Mouse (Mus musculus): ENCODE measurements at regions not wholly inside any gene's neighbourhood (a gene's known extent, or its start where the extent isn't known, plus 50 kb on each side); places are given as distances from the start of the nearest gene placed in this dataset.
"Not testable (repeated sequence)": the region's sequence is repeated elsewhere in the genome, so short reads cannot be mapped to it uniquely, and the experiment has no call there.

DNA sequence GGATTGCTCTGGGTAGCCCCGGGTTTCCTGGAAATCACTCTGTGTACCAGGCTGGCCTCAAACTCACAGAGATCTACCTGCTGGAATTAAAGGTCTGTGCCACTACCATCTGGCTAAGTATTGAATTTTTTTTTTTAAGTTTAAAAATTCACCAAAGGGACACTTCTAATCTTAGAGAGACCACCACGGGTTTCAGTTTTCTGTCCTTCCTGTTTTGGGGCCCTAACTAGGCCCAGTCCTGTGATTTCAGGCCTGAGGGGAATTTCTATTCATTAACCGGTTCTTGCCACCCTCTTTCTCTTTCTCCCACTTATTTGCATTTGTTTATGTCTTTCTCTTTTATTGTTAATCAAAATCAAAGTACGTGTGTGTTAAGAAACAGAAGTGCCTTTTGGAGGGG, 122.1 kb upstream of the Cdk6 start:
- Histone ChIP-seq H3K9ac (ENCODE audit: low read depth, low read length) (no peak overlapping the region), H3K27ac (replicated peaks; ENCODE audit: insufficient read depth, low read depth, low read length) (no peak overlapping the region), H3K4me1 (ENCODE audit: control insufficient read depth, insufficient read depth, low read length) (no peaks in the 10 kb centered on the region), H3K27me3 (ENCODE audit: control insufficient read depth, insufficient read depth, low read length) (no peaks in the 10 kb centered on the region), H3K36me3 (ENCODE audit: control insufficient read depth, insufficient read depth, low read length) (no peaks in the 10 kb centered on the region), H3K4me3 (ENCODE audit: insufficient read depth, low read depth, low read length) (no peak overlapping the region), H3K79me2 (ENCODE audit: control insufficient read depth, insufficient read depth, low read length) (no peaks in the 10 kb centered on the region)
- WGBS, result 60% methylated on average over 4 of the region's 4 CpGs
- no peak for DNase-seq (ENCODE audit: extremely low read depth, low read depth, low spot score)
- TF ChIP-seq CTCF (IDR thresholded peaks at IDR 0.05; ENCODE audit: low read depth, low read length) (no peak), POLR2A (IDR thresholded peaks at IDR 0.05; ENCODE audit: extremely low read depth, insufficient read depth, low read length) (no peak)

DNA sequence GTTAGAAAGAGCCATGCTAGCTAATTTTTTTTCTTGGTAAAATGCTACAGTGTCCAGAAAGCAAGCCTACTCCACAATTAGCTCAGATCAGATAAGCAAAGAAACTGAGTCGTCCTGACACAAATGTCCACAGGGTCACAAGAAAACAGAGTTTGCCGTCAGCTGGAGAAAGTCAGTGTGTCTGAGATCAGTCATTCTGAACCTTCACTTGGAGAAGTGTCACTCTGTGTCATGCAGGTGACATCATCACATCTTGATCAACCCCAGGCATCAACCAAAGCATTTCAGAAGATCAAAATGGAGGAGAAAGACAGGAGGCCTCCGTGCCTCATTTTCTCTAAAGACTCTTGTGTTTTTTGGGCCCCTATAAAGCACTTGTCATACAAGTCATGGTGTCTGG, 121.5 kb upstream of the Cdk6 start:
- no peaks in the 10 kb centered on the region for H3K27me3 ChIP-seq (ENCODE audit: control insufficient read depth, insufficient read depth, low read length)
- WGBS, result 78% methylated on average over 3 of the region's 3 CpGs
- H3K4me3 ChIP-seq (ENCODE audit: insufficient read depth, low read depth, low read length), result no peak overlapping the region
- H3K79me2 ChIP-seq (ENCODE audit: control insufficient read depth, insufficient read depth, low read length), result no peaks in the 10 kb centered on the region
- H3K36me3 ChIP-seq (ENCODE audit: control insufficient read depth, insufficient read depth, low read length), result no peaks in the 10 kb centered on the region
- no peak overlapping the region for H3K9ac ChIP-seq (ENCODE audit: low read depth, low read length)
- no peak overlapping the region for H3K27ac ChIP-seq (replicated peaks; ENCODE audit: insufficient read depth, low read depth, low read length)
- no peaks in the 10 kb centered on the region for H3K4me1 ChIP-seq (ENCODE audit: control insufficient read depth, insufficient read depth, low read length)
- TF ChIP-seq POLR2A (IDR thresholded peaks at IDR 0.05; ENCODE audit: extremely low read depth, insufficient read depth, low read length) (no peak), CTCF (IDR thresholded peaks at IDR 0.05; ENCODE audit: low read depth, low read length) (no peak)
- DNase-seq (ENCODE audit: extremely low read depth, low read depth, low spot score), result no peak

DNA sequence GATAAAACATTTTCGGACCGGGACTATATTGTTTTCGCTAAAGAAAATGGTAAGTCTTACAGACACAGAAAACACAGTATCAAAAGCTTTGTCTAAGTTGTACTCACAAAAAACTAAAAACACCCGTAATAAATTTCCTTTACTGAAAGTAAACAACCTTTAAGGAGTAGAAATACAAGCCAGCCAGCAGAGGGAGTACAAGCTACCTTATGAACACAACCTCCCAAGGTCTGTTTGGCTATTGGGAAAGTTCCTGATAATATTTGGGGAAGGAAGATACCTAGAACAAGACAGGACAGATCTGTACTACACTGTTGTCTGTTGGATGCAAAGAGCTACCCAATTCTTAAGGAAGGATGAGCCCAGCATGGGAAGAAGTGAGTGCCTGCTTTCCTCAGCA, 117.5 kb upstream of the Cdk6 start:
- not testable (repeated sequence) for H3K79me2 ChIP-seq (ENCODE audit: control insufficient read depth, insufficient read depth, low read length); H3K9ac ChIP-seq (ENCODE audit: low read depth, low read length); H3K4me3 ChIP-seq (ENCODE audit: insufficient read depth, low read depth, low read length); H3K36me3 ChIP-seq (ENCODE audit: control insufficient read depth, insufficient read depth, low read length); H3K27me3 ChIP-seq (ENCODE audit: control insufficient read depth, insufficient read depth, low read length); H3K27ac ChIP-seq (replicated peaks; ENCODE audit: insufficient read depth, low read depth, low read length); H3K4me1 ChIP-seq (ENCODE audit: control insufficient read depth, insufficient read depth, low read length)
- WGBS, result 62% methylated on average over 4 of the region's 4 CpGs
- DNase-seq (ENCODE audit: extremely low read depth, low read depth, low spot score), result peak; percentile 61

DNA sequence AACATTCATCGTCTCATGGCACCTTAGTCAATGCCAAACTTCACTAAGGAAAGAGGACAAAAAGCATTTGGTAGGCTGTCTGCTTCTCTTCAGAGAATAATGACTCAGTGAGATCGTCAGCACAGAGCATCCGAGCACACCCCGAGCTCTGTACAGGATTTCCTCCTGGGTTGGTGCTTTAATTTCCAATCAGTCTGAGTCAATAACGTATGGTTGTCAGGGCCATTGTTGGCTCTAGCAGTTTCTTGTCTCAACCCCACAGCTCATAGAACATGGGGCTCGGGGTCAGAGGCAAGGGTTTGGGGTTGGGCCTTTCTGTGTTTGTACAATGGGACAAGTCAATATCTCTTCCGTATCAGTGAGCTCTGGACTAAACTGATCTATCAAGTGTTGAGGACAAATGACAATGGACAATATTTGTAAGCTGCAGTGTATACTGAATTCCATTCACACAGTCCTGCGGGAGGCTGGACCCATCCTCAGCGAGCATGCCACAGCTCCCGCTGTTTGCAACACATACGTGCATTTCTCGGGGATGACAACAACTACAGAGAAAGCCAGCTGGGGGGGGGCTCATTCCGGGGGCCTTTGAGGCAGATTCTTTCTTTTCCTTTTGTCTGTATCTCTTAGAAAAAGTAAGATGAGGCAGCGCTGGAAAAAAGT, 116.8 kb upstream of the Cdk6 start:
- 69% methylated on average over 14 of the region's 14 CpGs for WGBS
- H3K79me2 ChIP-seq (ENCODE audit: control insufficient read depth, insufficient read depth, low read length); H3K27ac ChIP-seq (replicated peaks; ENCODE audit: insufficient read depth, low read depth, low read length); H3K4me3 ChIP-seq (ENCODE audit: insufficient read depth, low read depth, low read length); DNase-seq (ENCODE audit: extremely low read depth, low read depth, low spot score); H3K27me3 ChIP-seq (ENCODE audit: control insufficient read depth, insufficient read depth, low read length); H3K4me1 ChIP-seq (ENCODE audit: control insufficient read depth, insufficient read depth, low read length); H3K9ac ChIP-seq (ENCODE audit: low read depth, low read length); H3K36me3 ChIP-seq (ENCODE audit: control insufficient read depth, insufficient read depth, low read length): not testable (repeated sequence)

DNA sequence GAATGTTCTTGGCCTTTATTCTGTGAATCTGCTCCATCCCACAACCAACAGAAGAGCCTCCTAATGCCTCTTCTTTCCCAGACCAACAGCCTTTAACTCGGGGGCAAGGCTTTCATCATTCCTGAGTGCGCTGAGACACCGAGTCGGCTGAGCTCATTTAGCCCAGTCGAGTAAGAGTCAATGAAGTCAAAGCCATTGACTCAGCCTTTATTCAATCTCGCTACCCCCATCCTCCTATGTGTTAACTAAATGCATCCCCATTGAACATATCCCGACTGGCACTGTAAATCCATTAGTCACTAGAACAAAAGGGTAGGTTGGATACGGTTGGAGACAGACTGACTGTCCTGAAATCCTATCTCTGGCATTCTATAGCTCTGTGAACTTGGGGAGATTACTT, 115.9 kb upstream of the Cdk6 start:
- not testable (repeated sequence) for H3K27me3 ChIP-seq (ENCODE audit: control insufficient read depth, insufficient read depth, low read length); DNase-seq (ENCODE audit: extremely low read depth, low read depth, low spot score); H3K9ac ChIP-seq (ENCODE audit: low read depth, low read length); H3K27ac ChIP-seq (replicated peaks; ENCODE audit: insufficient read depth, low read depth, low read length); H3K79me2 ChIP-seq (ENCODE audit: control insufficient read depth, insufficient read depth, low read length); H3K4me3 ChIP-seq (ENCODE audit: insufficient read depth, low read depth, low read length); H3K36me3 ChIP-seq (ENCODE audit: control insufficient read depth, insufficient read depth, low read length); H3K4me1 ChIP-seq (ENCODE audit: control insufficient read depth, insufficient read depth, low read length)
- 87% methylated on average over 8 of the region's 8 CpGs for WGBS

DNA sequence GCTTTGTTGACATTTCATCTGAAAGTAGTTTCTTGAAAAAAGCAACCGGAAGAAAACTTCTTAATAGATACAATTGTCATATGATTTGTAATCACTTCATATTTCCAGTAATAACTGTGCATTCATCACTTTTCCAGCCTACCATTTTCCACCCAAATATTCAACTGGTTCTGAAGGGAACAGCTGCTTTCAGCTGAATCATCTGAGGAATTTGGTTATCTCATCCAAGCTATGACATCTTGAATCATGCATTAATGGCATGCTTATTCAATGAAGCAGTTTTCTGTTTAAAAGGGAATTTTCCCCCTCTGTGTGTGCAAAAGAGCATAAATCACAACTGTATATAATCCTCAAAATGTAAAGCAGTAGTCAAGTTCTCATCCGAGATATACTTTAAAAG, 97.2 kb upstream of the Cdk6 start:
- H3K27me3 ChIP-seq (ENCODE audit: control insufficient read depth, insufficient read depth, low read length); H3K4me3 ChIP-seq (ENCODE audit: insufficient read depth, low read depth, low read length); DNase-seq (ENCODE audit: extremely low read depth, low read depth, low spot score); H3K9ac ChIP-seq (ENCODE audit: low read depth, low read length); H3K27ac ChIP-seq (replicated peaks; ENCODE audit: insufficient read depth, low read depth, low read length); H3K4me1 ChIP-seq (ENCODE audit: control insufficient read depth, insufficient read depth, low read length); H3K36me3 ChIP-seq (ENCODE audit: control insufficient read depth, insufficient read depth, low read length); H3K79me2 ChIP-seq (ENCODE audit: control insufficient read depth, insufficient read depth, low read length): not testable (repeated sequence)
- 82% methylated on average over 2 of the region's 2 CpGs for WGBS
